Mouse (Mus musculus): Measurements from ENCODE around the gene Plekha3.

DNA sequence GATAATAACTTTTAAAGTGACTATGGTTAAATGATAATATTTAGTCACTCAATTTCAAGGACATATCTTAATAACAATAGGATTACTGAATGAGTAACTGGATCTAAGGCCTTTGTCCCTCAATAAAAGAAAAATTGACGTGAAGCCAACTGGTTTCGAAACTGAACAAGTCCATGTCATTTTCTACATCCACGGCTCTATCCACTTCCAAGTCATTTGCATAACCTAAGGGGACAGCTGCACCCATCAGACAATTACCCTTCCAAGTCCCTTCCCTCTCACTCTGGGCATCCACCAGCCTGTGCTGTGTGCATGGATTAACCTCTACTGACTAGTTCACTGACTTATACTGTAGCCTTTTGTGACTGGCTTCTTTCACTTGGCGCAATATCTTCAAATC is 43.5 kb upstream of the Plekha3 start:
- TF ChIP-seq CTCF (IDR thresholded peaks at IDR 0.05; ENCODE audit: low read depth) (no peak), EP300 (IDR thresholded peaks at IDR 0.05; ENCODE audit: low read depth) (no peak)
